Mouse (Mus musculus) megakaryocyte, embryonic 14.5 days (primary cell): ENCODE results near the gene Map3k3.

Experiments used
- FLI1 ChIP-seq: IDR thresholded peaks from 2 replicates; pipeline ENCODE4 v1.6.1; 2012; ENCODE audit warnings: low read length, inconsistent platforms, mixed read lengths
- GATA1 ChIP-seq: IDR thresholded peaks from 3 replicates; pipeline ENCODE4 v1.6.1; 2012; ENCODE audit warnings: mixed read lengths, low read length, inconsistent platforms, borderline replicate concordance

GRCm38 (mm10) chr11:106106047-106106587 is 21.7 kb downstream of the Map3k3 start:
- TF ChIP-seq GATA1 (no peak), FLI1 (no peak)
